Mouse (Mus musculus): ENCODE results near the gene Gm48551. TPM values are rescaled to one million over a fixed set of nuclear protein-coding genes. Genes with fewer than 3 reads are reported as not detected.

Gm48551 gene
- polyA plus RNA-seq, 1 experiment from 2014 or later, result 4.0 TPM

DNA sequence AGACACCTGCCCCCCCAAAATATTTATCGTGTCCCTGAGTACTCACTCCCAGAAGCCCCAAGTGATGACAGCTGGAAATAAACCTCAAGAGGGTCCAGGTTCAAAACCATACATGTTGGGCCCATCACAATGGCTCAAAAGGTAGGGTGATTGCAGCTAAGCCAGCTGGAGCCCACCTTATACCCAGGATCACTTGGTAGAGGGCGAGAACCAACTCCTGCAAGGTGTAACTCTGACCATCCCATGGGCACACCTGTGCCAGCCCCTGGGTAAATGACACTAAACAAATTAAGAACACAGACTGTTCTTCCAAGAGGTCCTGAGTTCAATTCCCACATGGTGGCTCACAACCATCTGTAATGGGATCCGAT, 5.1 kb upstream of the Gm48551 start:
- H3K4me3 ChIP-seq, result peak overlapping the region; percentile 94
- peaks cover 24% of the 10 kb centered on the region for H3K36me3 ChIP-seq
- H3K27me3 ChIP-seq (ENCODE audit: insufficient read depth, poor library complexity, severe bottlenecking), result no peaks in the 10 kb centered on the region
- DNase-seq (ENCODE audit: low spot score), result no peak
- H3K27ac ChIP-seq, result peak overlapping the region; percentile 98
- H3K9me3 ChIP-seq, result no peaks in the 10 kb centered on the region
- H3K4me1 ChIP-seq (replicated peaks), result peaks cover 32% of the 10 kb centered on the region
- WGBS, result 61% methylated on average over 3 of the region's 3 CpGs

DNA sequence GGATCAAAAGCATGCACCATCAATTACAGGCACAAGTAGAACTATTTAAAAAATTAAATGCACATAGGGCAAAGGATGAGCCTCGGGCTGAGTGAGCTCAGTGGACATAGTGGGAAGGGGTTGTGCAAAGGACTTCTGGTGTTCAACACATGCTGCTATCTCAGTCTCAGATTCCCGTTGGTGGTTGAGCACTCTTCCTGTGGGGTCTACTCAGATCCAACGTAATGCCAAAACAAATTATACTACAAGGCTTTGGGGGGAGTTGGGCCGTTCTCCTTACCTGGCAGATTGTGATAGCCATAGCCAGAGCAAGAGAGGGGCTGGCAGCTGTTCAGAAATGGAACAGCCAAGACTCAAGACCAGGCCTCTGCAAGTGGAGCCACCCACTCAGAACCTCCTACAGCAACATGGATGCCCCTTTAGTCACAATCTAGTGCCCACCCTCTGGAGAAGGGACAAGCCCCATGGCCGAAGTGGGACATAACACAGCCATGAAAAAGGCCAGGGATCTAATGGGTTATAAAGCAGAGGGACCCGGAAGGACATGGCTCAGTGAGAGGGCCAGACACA, 4.4 kb upstream of the Gm48551 start:
- no peak for DNase-seq (ENCODE audit: low spot score)
- no peaks in the 10 kb centered on the region for H3K9me3 ChIP-seq
- H3K4me1 ChIP-seq (replicated peaks), result peaks cover 35% of the 10 kb centered on the region
- H3K4me3 ChIP-seq, result 0 out of 2 replicates have a peak overlapping the region, but pooled peaks have one; percentile 6
- H3K27ac ChIP-seq, result peak overlapping the region; percentile 64
- WGBS, result 94% methylated on average over 6 of the region's 6 CpGs
- no peaks in the 10 kb centered on the region for H3K27me3 ChIP-seq (ENCODE audit: insufficient read depth, poor library complexity, severe bottlenecking)
- peaks cover 17% of the 10 kb centered on the region for H3K36me3 ChIP-seq

DNA sequence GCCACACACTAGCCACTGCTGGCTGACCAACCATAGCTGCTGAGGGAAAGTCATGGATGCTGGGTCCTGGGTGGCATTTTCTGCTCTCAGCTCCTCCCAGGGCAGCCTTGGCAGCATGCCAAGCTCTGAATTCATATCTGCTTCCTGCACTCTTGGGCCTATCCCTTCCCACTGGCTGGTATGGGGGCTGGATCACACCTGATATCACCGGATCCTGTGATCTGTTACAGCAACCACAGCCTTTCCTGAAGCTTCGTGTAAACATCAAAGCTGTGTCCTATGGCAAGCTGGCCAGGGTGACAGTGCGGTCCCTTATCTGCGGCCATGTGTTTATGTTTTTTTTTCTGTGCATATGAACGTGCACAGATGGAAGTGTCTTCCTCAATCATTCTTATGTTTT, 2.2 kb upstream of the Gm48551 start:
- 87% methylated on average over 5 of the region's 5 CpGs for WGBS
- no peak overlapping the region for H3K4me3 ChIP-seq
- peaks cover 30% of the 10 kb centered on the region for H3K4me1 ChIP-seq (replicated peaks)
- H3K27ac ChIP-seq, result 0 out of 2 replicates have a peak overlapping the region, but pooled peaks have one; percentile 12
- H3K27me3 ChIP-seq (ENCODE audit: insufficient read depth, poor library complexity, severe bottlenecking), result no peaks in the 10 kb centered on the region
- peaks cover 14% of the 10 kb centered on the region for H3K36me3 ChIP-seq
- DNase-seq (ENCODE audit: low spot score), result no peak
- H3K9me3 ChIP-seq, result no peaks in the 10 kb centered on the region

DNA sequence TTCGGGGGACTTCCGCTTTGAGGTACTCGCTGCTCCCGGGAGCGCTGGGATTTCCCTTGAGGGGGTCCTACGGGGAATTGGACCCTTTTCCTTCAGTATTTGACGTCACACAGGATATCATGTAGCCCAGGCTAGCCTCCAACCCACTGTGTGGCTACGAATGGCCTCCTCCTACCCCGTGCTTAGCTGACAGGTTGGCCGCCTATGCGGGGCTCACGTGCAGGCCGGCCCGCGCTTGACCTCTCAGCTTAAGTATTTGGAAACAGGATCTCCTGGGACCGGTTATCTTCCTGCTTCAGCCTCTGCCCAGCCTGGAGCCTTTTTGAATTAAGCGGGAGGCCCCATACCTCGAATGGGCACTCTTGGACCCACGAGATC, 328 bp downstream of the Gm48551 start:
- Histone ChIP-seq H3K27me3 (ENCODE audit: insufficient read depth, poor library complexity, severe bottlenecking) (no peaks in the 10 kb centered on the region), H3K27ac (peak overlapping the region; percentile 91), H3K36me3 (peaks cover 38% of the 10 kb centered on the region), H3K4me3 (peak overlapping the region; percentile 98), H3K4me1 (replicated peaks) (peaks cover 28% of the 10 kb centered on the region), H3K9me3 (no peaks in the 10 kb centered on the region)
- under 1% methylated on average over 19 of the region's 19 CpGs for WGBS
- no peak for DNase-seq (ENCODE audit: low spot score)

DNA sequence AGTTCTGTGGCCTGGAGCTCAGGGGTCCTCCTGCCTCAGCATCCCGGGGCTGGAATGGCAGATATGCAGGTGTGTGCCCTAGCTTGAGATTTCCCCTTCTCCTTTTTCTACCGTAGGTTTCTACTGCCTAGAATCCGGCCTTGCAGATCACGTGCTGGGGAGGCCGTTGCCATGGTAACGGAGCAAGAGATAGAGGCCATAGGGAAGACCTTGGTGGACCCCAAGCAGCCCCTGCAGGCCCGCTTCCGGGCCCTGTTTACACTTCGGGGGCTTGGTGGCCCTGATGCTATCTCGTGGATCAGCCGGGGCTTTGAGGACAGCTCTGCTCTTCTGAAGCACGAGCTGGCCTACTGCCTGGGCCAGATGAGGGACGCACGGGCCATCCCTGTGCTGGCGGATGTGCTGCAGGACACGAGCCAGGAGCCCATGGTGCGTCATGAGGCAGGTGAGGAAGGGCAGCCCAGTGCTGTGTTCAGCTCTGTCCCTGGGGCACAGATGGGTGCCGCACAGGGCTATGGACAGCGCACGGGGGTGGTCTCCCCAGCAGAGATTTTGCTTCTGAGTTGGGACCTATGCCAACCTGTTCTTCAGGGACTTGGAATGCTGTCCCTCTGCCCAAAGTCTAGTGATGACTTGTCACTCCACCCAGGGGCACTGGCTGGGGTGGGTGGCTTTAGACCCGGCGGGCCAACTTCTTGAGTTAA, 1.5 kb downstream of the Gm48551 start:
- no peak for DNase-seq (ENCODE audit: low spot score)
- Histone ChIP-seq H3K36me3 (peaks cover 44% of the 10 kb centered on the region), H3K4me1 (replicated peaks) (peaks cover 37% of the 10 kb centered on the region), H3K9me3 (no peaks in the 10 kb centered on the region), H3K27ac (no peak overlapping the region), H3K4me3 (peak overlapping the region; percentile 98), H3K27me3 (ENCODE audit: insufficient read depth, poor library complexity, severe bottlenecking) (no peaks in the 10 kb centered on the region)
- 86% methylated on average over 22 of the region's 22 CpGs for WGBS

DNA sequence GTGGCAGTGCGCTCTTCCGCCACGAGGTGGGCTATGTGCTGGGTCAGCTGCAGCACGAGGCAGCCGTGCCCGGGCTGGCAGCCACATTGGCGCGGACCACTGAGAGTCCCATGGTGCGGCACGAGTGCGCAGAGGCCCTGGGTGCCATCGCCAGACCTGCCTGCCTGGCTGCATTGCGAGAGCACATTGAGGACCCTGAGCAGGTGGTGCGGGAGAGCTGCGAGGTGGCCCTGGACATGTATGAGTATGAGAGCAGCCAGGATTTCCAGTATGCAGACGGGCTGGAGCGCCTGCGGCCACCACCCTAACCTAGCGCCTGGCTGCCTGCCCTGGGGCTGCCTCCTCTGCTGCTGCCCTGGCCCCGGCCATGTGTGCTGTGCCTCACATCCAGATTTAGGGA, 3.5 kb downstream of the Gm48551 start:
- no peaks in the 10 kb centered on the region for H3K9me3 ChIP-seq
- no peak overlapping the region for H3K4me3 ChIP-seq
- H3K4me1 ChIP-seq (replicated peaks), result peaks cover 42% of the 10 kb centered on the region
- peaks cover 46% of the 10 kb centered on the region for H3K36me3 ChIP-seq
- peaks cover 4% of the 10 kb centered on the region for H3K27me3 ChIP-seq (ENCODE audit: insufficient read depth, poor library complexity, severe bottlenecking)
- no peak for DNase-seq (ENCODE audit: low spot score)
- 94% methylated on average over 20 of the region's 20 CpGs for WGBS
- H3K27ac ChIP-seq, result 0 out of 2 replicates have a peak overlapping the region, but pooled peaks have one; percentile 29

DNA sequence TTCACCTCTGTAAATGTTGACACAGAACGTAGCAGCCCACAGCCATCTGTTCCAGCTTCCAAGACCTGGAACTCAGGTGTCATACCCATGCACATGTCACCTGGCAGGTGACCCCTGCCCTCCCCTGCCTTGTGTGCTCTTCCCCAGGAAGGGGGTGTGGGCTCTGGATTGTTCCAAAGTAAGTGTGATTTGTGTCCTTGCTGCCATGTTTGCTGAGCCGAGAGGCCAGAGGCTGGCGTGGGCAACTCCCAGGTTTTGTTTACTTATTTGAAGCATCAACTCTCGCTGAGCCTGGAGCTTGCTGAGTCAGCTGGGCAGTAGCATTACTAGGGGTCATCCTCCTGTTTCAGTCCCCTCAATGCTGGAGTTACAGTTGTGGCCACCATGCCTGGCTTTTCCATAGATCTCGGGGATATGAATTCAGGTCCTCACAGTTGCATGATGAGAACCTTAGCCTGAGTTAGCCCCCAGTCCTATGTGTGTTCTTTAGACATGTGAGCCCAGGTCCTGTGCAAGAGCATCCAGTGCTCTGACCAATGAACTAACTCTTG, 4.3 kb downstream of the Gm48551 start, which contains the start of gene Gm48552:
Gene Gm48552, plus strand, starts transcription at position 501 of the 551 bp plus-strand sequence.
- H3K36me3 ChIP-seq, result peaks cover 46% of the 10 kb centered on the region
- no peak for DNase-seq (ENCODE audit: low spot score)
- H3K4me3 ChIP-seq, result no peak within 1 kb of the TSS
- 91% methylated on average over 5 of the region's 5 CpGs for WGBS
- peak within 1 kb of the TSS; percentile 37 for H3K27ac ChIP-seq
- peaks cover 51% of the 10 kb centered on the region for H3K4me1 ChIP-seq (replicated peaks)
- no peaks in the 10 kb centered on the region for H3K9me3 ChIP-seq
- peaks cover 7% of the 10 kb centered on the region for H3K27me3 ChIP-seq (ENCODE audit: insufficient read depth, poor library complexity, severe bottlenecking)

DNA sequence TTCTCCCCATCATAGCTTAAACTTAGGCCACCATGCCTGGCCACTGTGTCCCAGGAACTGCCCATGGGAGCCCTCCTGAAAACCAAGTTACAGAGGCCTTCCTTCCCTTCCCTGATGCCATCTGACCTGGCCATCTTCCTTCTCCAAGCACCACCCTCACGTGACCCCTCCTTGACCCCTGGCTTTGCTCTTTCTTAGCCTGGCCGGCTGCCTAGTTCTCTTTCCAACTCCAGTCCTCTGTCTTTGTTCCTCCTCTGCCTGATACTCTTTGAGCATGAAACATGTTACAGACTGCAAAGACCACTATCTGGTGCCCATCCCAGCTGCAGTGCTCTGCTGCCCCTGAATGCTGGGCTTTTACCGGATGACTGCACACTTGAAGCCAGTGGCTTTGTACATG, 5.1 kb downstream of the Gm48551 start:
- H3K27me3 ChIP-seq (ENCODE audit: insufficient read depth, poor library complexity, severe bottlenecking), result peaks cover 10% of the 10 kb centered on the region
- H3K4me1 ChIP-seq (replicated peaks), result peaks cover 57% of the 10 kb centered on the region
- no peaks in the 10 kb centered on the region for H3K9me3 ChIP-seq
- no peak overlapping the region for H3K4me3 ChIP-seq
- H3K27ac ChIP-seq, result peak overlapping the region; percentile 37
- WGBS, result 49% methylated on average over 3 of the region's 3 CpGs
- DNase-seq (ENCODE audit: low spot score), result no peak
- H3K36me3 ChIP-seq, result peaks cover 46% of the 10 kb centered on the region

DNA sequence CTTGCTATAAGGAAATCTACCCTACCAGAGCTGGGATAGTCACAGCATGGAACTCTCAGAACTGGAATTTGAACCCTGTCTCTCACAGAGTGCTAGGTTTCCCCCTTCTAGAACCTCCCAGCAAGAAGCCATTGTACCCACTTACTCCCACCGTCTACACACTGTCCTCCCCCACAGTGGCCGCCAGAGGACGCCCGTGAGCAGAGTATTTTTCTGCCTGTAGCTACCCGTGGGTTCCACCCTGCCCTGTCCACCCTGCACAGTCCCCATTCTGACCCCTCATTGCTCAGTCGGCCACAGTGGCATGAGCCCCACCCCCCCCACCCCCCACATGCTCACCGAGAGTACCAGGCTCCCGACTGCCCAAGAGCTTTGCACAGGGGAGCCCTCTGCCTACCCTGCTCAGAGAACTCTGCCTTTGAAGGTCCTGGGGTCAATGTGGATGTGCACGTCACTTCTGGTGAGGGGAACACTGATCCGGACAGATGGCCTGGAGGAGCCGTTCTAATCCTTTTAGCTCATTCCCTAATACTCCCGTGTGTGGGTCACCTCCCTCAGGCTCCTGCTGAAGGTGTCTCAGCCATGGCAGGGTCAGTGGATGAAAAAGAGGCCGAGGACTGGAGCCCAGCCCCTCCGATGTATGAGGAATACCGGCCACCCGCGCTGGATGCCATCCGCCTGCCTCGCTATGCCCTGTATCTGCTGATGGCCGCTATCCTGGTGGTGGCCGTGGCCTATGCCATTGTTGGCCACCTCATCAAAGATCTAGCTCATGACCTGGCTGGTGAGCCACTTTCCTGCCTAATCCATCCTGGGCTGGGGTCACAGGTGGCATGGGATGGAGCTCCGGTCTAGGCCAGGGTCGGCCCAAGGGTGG, 5.8 kb downstream of the Gm48551 start:
- no peak overlapping the region for H3K4me3 ChIP-seq
- H3K4me1 ChIP-seq (replicated peaks), result peaks cover 52% of the 10 kb centered on the region
- peak overlapping the region; percentile 37 for H3K27ac ChIP-seq
- DNase-seq (ENCODE audit: low spot score), result peak; percentile 78
- H3K9me3 ChIP-seq, result no peaks in the 10 kb centered on the region
- WGBS, result 65% methylated on average over 23 of the region's 23 CpGs
- H3K36me3 ChIP-seq, result peaks cover 46% of the 10 kb centered on the region
- H3K27me3 ChIP-seq (ENCODE audit: insufficient read depth, poor library complexity, severe bottlenecking), result peaks cover 10% of the 10 kb centered on the region

DNA sequence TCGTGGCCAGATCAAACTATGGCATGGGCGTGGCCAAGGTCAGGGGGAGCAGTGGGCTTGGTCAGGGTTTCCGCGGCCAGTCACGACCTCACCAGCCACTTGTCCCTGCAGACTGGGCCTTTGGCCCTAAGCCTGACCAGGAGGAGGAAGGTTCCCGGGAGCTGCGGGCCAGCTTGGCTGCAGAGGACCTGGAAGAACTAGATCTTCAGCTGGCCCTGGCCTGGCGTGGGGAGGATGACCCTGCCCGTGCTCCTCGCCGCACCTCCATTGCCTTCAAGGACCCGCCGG, 6.4 kb downstream of the Gm48551 start:
- no peak overlapping the region; the same call in 1 of the 2 replicates for H3K27ac ChIP-seq

DNA sequence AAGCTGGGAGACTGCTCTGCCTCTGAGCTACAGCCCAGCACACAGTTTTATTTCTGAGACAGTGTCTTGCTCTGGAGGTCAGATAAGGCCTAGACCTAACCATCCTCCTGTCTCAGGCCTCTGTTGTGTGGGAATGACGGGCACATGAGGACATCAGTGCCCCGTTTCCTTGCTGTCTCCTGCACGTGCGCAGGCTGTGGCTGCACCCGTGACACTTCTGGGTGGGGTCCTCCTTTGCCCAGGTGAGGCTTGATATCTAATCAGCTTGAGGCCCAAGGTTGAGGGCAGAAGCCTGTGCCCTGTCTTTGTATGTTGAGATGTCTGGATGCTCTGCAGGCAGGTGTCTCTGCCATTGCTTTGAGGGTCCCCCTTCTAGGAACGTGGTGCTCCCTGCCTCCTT, 8.0 kb downstream of the Gm48551 start:
- no peak overlapping the region for H3K27ac ChIP-seq

More for the DNA sequence above, 6.4 kb downstream of the Gm48551 start:
- DNase-seq (ENCODE audit: low spot score), result no peak
- WGBS, result 91% methylated on average over 13 of the region's 13 CpGs
- peaks cover 47% of the 10 kb centered on the region for H3K4me1 ChIP-seq (replicated peaks)
- H3K9me3 ChIP-seq, result no peaks in the 10 kb centered on the region
- H3K27me3 ChIP-seq (ENCODE audit: insufficient read depth, poor library complexity, severe bottlenecking), result peaks cover 10% of the 10 kb centered on the region
- peaks cover 46% of the 10 kb centered on the region for H3K36me3 ChIP-seq
- no peak overlapping the region for H3K4me3 ChIP-seq

DNA sequence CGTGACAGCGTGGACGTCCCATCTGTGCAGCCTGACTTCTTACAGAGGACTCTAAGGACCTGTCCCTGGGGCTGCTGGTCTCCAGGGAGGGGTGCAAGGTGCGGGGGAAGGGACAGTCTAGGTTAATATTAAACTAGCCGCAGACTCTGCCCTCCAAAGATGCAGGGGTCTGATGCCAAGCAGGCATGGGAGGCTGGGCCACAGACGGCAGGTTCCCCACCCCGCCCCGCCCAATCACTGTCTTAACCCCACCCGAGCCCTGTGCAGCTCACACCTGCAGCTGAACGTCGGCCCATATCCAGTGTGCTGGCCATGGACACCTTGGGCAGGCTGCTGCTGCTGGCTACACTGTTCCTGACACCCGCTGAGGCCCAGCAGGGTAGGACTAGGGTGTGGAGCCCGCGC, 8.5 kb downstream of the Gm48551 start, which contains the start of gene Smim24:
Gene Smim24, plus strand, starts transcription at position 271 of the 405 bp plus-strand sequence.
- no peak for DNase-seq (ENCODE audit: low spot score)
- Histone ChIP-seq H3K4me3 (peak within 1 kb of the TSS; percentile 43), H3K4me1 (replicated peaks) (peaks cover 59% of the 10 kb centered on the region), H3K9me3 (no peaks in the 10 kb centered on the region), H3K27ac (peak within 1 kb of the TSS; percentile 75), H3K36me3 (peaks cover 24% of the 10 kb centered on the region), H3K27me3 (ENCODE audit: insufficient read depth, poor library complexity, severe bottlenecking) (peaks cover 23% of the 10 kb centered on the region)
- 61% methylated on average over 14 of the region's 14 CpGs for WGBS

More for the DNA sequence above, 8.0 kb downstream of the Gm48551 start:
- Histone ChIP-seq H3K4me1 (replicated peaks) (peaks cover 54% of the 10 kb centered on the region), H3K36me3 (peaks cover 30% of the 10 kb centered on the region), H3K4me3 (no peak overlapping the region; the same call in 1 of the 2 replicates), H3K9me3 (no peaks in the 10 kb centered on the region), H3K27me3 (ENCODE audit: insufficient read depth, poor library complexity, severe bottlenecking) (peaks cover 18% of the 10 kb centered on the region)
- WGBS, result 87% methylated on average over 6 of the region's 6 CpGs
- DNase-seq (ENCODE audit: low spot score), result no peak
